In the genomic region with DNA sequence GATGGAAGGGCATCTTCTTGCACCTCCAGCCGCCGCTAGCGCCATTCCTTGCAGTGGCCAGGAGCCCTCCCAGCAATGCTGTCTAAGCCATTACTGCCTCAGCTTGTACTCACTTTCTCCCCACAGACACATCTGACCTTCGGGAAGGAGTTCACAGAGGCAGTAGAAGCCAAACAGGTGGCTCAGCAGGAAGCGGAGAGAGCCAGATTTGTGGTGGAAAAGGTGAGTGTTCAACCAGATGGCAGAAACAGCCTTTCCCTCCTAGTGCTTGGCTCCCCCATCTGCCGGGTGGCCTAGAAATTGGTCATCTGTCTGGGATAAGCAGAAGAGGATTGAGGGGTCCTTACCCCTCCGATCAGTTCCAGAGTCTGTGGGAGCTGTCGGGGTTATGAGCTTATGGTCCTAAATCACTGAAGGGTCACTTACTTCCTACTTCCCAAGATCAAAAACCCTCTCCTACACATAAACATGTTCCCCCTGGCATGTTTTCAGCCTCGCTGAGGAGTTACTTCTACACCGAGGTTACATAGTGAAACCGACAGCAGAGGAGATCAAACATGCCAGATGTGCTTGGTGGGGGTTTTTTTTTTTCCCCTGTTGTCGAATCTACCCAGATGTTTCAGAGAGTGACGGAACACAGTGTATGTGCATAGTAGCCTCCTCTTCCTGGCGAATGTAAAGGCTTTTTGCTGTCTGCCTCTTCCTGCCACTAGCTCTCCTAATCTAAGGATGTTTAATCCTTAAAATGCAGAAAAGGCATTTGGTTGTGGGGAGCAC, we compare ENCODE assay signal across 20 mouse cellular contexts. TPM values are rescaled to one million over a fixed set of nuclear protein-coding genes. Genes with fewer than 3 reads are reported as not detected.
DNase-seq lines count a peak whose midpoint lies in the region; ATAC-seq lines count a peak whose summit lies in the region.
"Had no signal": no experiment of that assay in that cellular context is flagged by ENCODE, and none has a peak within 500 bp of the region (broad histone marks: within the 10 kb centered on the region; RNA-seq: fewer than 3 reads in every experiment).

No protein-coding gene starts in this region.

- WGBS in embryonic facial prominence, embryonic 12.5 days = 75% methylated on average over 14 of the region's 14 CpGs
- WGBS in embryonic facial prominence, embryonic 10.5 days = 86% methylated on average over 14 of the region's 14 CpGs
- WGBS in embryonic facial prominence, embryonic 15.5 days = 71% methylated on average over 14 of the region's 14 CpGs
- 49% methylated on average over 14 of the region's 14 CpGs for WGBS in limb, embryonic 12.5 days

- H3K4me1 ChIP-seq in embryonic facial prominence, embryonic 12.5 days = peaks cover 41% of the 10 kb centered on the region
- peaks cover 48% of the 10 kb centered on the region for H3K4me1 ChIP-seq in embryonic facial prominence, embryonic 10.5 days
- peaks cover 45% of the 10 kb centered on the region for H3K4me1 ChIP-seq in embryonic facial prominence, embryonic 15.5 days
- H3K4me1 ChIP-seq in limb, embryonic 12.5 days (replicated peaks) = peaks cover 68% of the 10 kb centered on the region

- H3K9ac ChIP-seq in embryonic facial prominence, embryonic 12.5 days = no peak overlapping the region
- H3K9ac ChIP-seq in embryonic facial prominence, embryonic 15.5 days = no peak overlapping the region
- H3K9ac ChIP-seq in limb, embryonic 12.5 days (replicated peaks) = no peak overlapping the region
- H3K9ac ChIP-seq: forebrain, embryonic 15.5 days; heart, embryonic 13.5 days; hindbrain, embryonic 15.5 days had no signal

- no peak for DNase-seq in embryonic facial prominence, embryonic 10.5 days (ENCODE audit: low spot score)
- peak; percentile 26 for DNase-seq in mesoderm, embryonic 11.5 days (ENCODE audit: low read depth, low spot score)
- DNase-seq in retina, embryonic 14.5 days (ENCODE audit: low spot score) = no peak
- DNase-seq in left cerebral cortex, adult 9 months (ENCODE audit: low spot score in 2 of 2) = no peak
- DNase-seq: adrenal gland, adult 2 months; adrenal gland, postnatal 25 days; cerebellum, adult 18-20 months; cerebellum, postnatal 10 days; embryo, embryonic 11 days; gastrocnemius, adult 2 months; gastrocnemius, postnatal 25 days; heart, postnatal 36 days had no signal

- ATAC-seq in embryonic facial prominence, embryonic 12.5 days (ENCODE audit: insufficient number of reproducible peaks, insufficient read depth, low FRiP score, low TSS enrichment) = no peak
- no peak for ATAC-seq in embryonic facial prominence, embryonic 15.5 days (ENCODE audit: insufficient number of reproducible peaks, low FRiP score, low TSS enrichment, low read depth)
- ATAC-seq in limb, embryonic 12.5 days (ENCODE audit: insufficient number of reproducible peaks, insufficient read depth, low FRiP score, low TSS enrichment, low read depth) = no peak
- ATAC-seq in activated CD4-positive, CD25-positive, alpha-beta regulatory T cell, adult 4 months = no peak
- ATAC-seq: forebrain, embryonic 15.5 days; Patski had no signal

- H3K36me3 ChIP-seq in embryonic facial prominence, embryonic 12.5 days = peaks cover 56% of the 10 kb centered on the region
- peaks cover 98% of the 10 kb centered on the region for H3K36me3 ChIP-seq in embryonic facial prominence, embryonic 10.5 days (replicated peaks)
- H3K36me3 ChIP-seq in embryonic facial prominence, embryonic 15.5 days = peaks cover 60% of the 10 kb centered on the region
- H3K36me3 ChIP-seq in limb, embryonic 12.5 days = peaks cover 79% of the 10 kb centered on the region

- no peak overlapping the region for H3K4me2 ChIP-seq in embryonic facial prominence, embryonic 12.5 days (replicated peaks)
- H3K4me2 ChIP-seq in embryonic facial prominence, embryonic 15.5 days (replicated peaks) = no peak overlapping the region
- no peak overlapping the region for H3K4me2 ChIP-seq in limb, embryonic 12.5 days
- H3K4me2 ChIP-seq: forebrain, embryonic 15.5 days; heart, embryonic 13.5 days; hindbrain, embryonic 15.5 days had no signal

- no peaks in the 10 kb centered on the region for H3K9me3 ChIP-seq in embryonic facial prominence, embryonic 12.5 days
- no peaks in the 10 kb centered on the region for H3K9me3 ChIP-seq in embryonic facial prominence, embryonic 10.5 days
- H3K9me3 ChIP-seq in embryonic facial prominence, embryonic 15.5 days (replicated peaks) = no peaks in the 10 kb centered on the region
- H3K9me3 ChIP-seq in limb, embryonic 12.5 days = no peaks in the 10 kb centered on the region
- H3K9me3 ChIP-seq: forebrain, embryonic 15.5 days; heart, embryonic 13.5 days; hindbrain, embryonic 15.5 days had no signal

- H3K27me3 ChIP-seq in embryonic facial prominence, embryonic 12.5 days = no peaks in the 10 kb centered on the region
- H3K27me3 ChIP-seq in embryonic facial prominence, embryonic 10.5 days (replicated peaks; ENCODE audit: low read depth, poor library complexity, severe bottlenecking) = no peaks in the 10 kb centered on the region
- H3K27me3 ChIP-seq in embryonic facial prominence, embryonic 15.5 days = no peaks in the 10 kb centered on the region
- 0 out of 2 replicates have a peak, but pooled peaks cover 3% of the 10 kb centered on the region for H3K27me3 ChIP-seq in limb, embryonic 12.5 days
- H3K27me3 ChIP-seq: forebrain, embryonic 15.5 days; heart, embryonic 13.5 days; hindbrain, embryonic 15.5 days; Patski had no signal

- no peak overlapping the region for H3K4me3 ChIP-seq in embryonic facial prominence, embryonic 12.5 days
- no peak overlapping the region for H3K4me3 ChIP-seq in embryonic facial prominence, embryonic 10.5 days
- H3K4me3 ChIP-seq in embryonic facial prominence, embryonic 15.5 days (replicated peaks) = no peak overlapping the region
- no peak overlapping the region for H3K4me3 ChIP-seq in limb, embryonic 12.5 days (replicated peaks)
- H3K4me3 ChIP-seq: forebrain, embryonic 15.5 days; gastrocnemius, adult 2 months; heart, embryonic 13.5 days; hindbrain, embryonic 15.5 days had no signal

- H3K27ac ChIP-seq in embryonic facial prominence, embryonic 12.5 days = 0 out of 2 replicates have a peak overlapping the region, but pooled peaks have one; percentile 11
- no peak overlapping the region for H3K27ac ChIP-seq in embryonic facial prominence, embryonic 10.5 days (replicated peaks)
- peak overlapping the region; percentile 2; the same call in 1 of the 2 replicates for H3K27ac ChIP-seq in embryonic facial prominence, embryonic 15.5 days (replicated peaks)
- H3K27ac ChIP-seq in limb, embryonic 12.5 days = peak overlapping the region; percentile 62
- H3K27ac ChIP-seq: forebrain, embryonic 15.5 days; gastrocnemius, adult 2 months; heart, embryonic 13.5 days; hindbrain, embryonic 15.5 days had no signal

RNA-seq across cellular contexts. Expression of a gene that starts 11.4 kb away (rescaled TPM):
- polyA plus RNA-seq in embryonic facial prominence, embryonic 12.5 days (2016; fragmentation: Nextera tagmentation; extraction: Ambion mirVana) = 229 and 231 TPM in 2 replicates
- 309 and 312 TPM in 2 replicates for polyA plus RNA-seq in embryonic facial prominence, embryonic 10.5 days (2016; fragmentation: Nextera tagmentation; extraction: Ambion mirVana)
- 162 and 186 TPM in 2 replicates for polyA plus RNA-seq in embryonic facial prominence, embryonic 15.5 days (2015; fragmentation: Nextera tagmentation; extraction: Ambion mirVana)
- 231 TPM in 2 replicates for polyA plus RNA-seq in limb, embryonic 12.5 days (2016; fragmentation: Nextera tagmentation; extraction: Ambion mirVana)
- 100 to 1,000 TPM; 131 to 144 TPM for polyA plus RNA-seq in activated CD4-positive, CD25-positive, alpha-beta regulatory T cell, adult 4 months (2017; shearing (Covaris generic))

RNA-seq across cellular contexts. Expression of a gene that starts 34.4 kb away (rescaled TPM):
- 23.7 and 24.5 TPM in 2 replicates for polyA plus RNA-seq in embryonic facial prominence, embryonic 12.5 days (2016; fragmentation: Nextera tagmentation; extraction: Ambion mirVana)
- polyA plus RNA-seq in embryonic facial prominence, embryonic 10.5 days (2016; fragmentation: Nextera tagmentation; extraction: Ambion mirVana) = 19.5 and 20.3 TPM in 2 replicates
- polyA plus RNA-seq in embryonic facial prominence, embryonic 15.5 days (2015; fragmentation: Nextera tagmentation; extraction: Ambion mirVana) = 25.6 and 26.7 TPM in 2 replicates
- polyA plus RNA-seq in limb, embryonic 12.5 days (2016; fragmentation: Nextera tagmentation; extraction: Ambion mirVana) = 24.0 and 24.9 TPM in 2 replicates
- polyA plus RNA-seq in activated CD4-positive, CD25-positive, alpha-beta regulatory T cell, adult 4 months (2017; shearing (Covaris generic)) = 10 to 100 TPM in 1 of 2 experiments, 1 to 10 TPM in 1; 9.6 to 13.0 TPM

RNA-seq across cellular contexts. Expression of a gene that starts 45.3 kb away (rescaled TPM):
- 2.0 and 2.1 TPM in 2 replicates for polyA plus RNA-seq in embryonic facial prominence, embryonic 12.5 days (2016; fragmentation: Nextera tagmentation; extraction: Ambion mirVana)
- polyA plus RNA-seq in embryonic facial prominence, embryonic 10.5 days (2016; fragmentation: Nextera tagmentation; extraction: Ambion mirVana) = 1.9 and 2.2 TPM in 2 replicates
- polyA plus RNA-seq in embryonic facial prominence, embryonic 15.5 days (2015; fragmentation: Nextera tagmentation; extraction: Ambion mirVana) = 1.2 and 1.6 TPM in 2 replicates
- polyA plus RNA-seq in limb, embryonic 12.5 days (2016; fragmentation: Nextera tagmentation; extraction: Ambion mirVana) = 1.9 and 2.5 TPM in 2 replicates
- 1 to 10 TPM; 3.9 to 4.9 TPM for polyA plus RNA-seq in activated CD4-positive, CD25-positive, alpha-beta regulatory T cell, adult 4 months (2017; shearing (Covaris generic))
